Mouse (Mus musculus) liver, adult 2 months (tissue): ENCODE data around the gene Mlip.

Experiments used
- CTCF ChIP-seq: fragments of 200-500 bp; IDR thresholded peaks from 2 replicates; pipeline ENCODE4 v1.5.1; 2011; ENCODE audit warnings: low read depth, low read length, control low read depth
- POLR2A ChIP-seq: fragments of 200-500 bp; IDR thresholded peaks from 2 replicates; pipeline ENCODE4 v1.6.1; 2011; ENCODE audit warnings: low read length, control low read depth; ENCODE audit not compliant: insufficient read depth; ENCODE audit errors: extremely low read depth

GRCm38 (mm10) chr9:77305417-77305816 is 47.4 kb downstream of the Mlip start:
- TF ChIP-seq CTCF, result no peak
- TF ChIP-seq POLR2A, result no peak
